Mouse (Mus musculus) gastrocnemius, postnatal 36 days (tissue): ENCODE results near the gene Ift43. TPM values are rescaled to one million over a fixed set of nuclear protein-coding genes. Genes with fewer than 3 reads are reported as not detected.

ENCODE experiments used
- DNase-seq, 2 experiments: peaks; one replicate each; pipeline ENCODE4 v3.0.0; 2022
- intact Hi-C: fragments of 180-260 bp; cut with DNase I; formaldehyde crosslinking; loops from one replicate; pipeline ENCODE4 v1.15.1; 2025
- total RNA-seq, 2 experiments: library from RNA; stranded (reverse); gene quantifications; 2 replicates each; pipeline ENCODE4 v1.2.3; 2021

The Ift43 gene
- total RNA-seq, 2 experiments from 2014 or later, result 7.8 to 9.0 TPM

- intact Hi-C loops, result no loop called here
Measured at GRCm38 (mm10) chr12:86162890-86163816, 80.8 kb downstream of the Ift43 start.

GRCm38 (mm10) chr12:86166244-86166643 is 83.9 kb downstream of the Ift43 start:
- DNase-seq, result no peak
- intact Hi-C loops, result no loop called here

More at GRCm38 (mm10) chr12:86162890-86163816, 80.8 kb downstream of the Ift43 start:
- no peak for DNase-seq

- DNase-seq, result peak; percentile 35 to 49
- intact Hi-C loops, result no loop called here
Measured at GRCm38 (mm10) chr12:86167075-86167474, 84.7 kb downstream of the Ift43 start.

GRCm38 (mm10) chr12:86168712-86169111 is 86.4 kb downstream of the Ift43 start:
- intact Hi-C loops, result no loop called here
- no peak for DNase-seq

GRCm38 (mm10) chr12:86169195-86169594 is 86.9 kb downstream of the Ift43 start:
- DNase-seq, result no peak
- intact Hi-C loops, result no loop called here

GRCm38 (mm10) chr12:86173314-86173713 is 91.0 kb downstream of the Ift43 start:
- no peak for DNase-seq
- intact Hi-C loops, result no loop called here

GRCm38 (mm10) chr12:86174369-86174768 is 92.0 kb downstream of the Ift43 start:
- intact Hi-C loops, result no loop called here

GRCm38 (mm10) chr12:86175476-86175942 is 93.2 kb downstream of the Ift43 start:
- DNase-seq, result no peak
- intact Hi-C loops, result no loop called here

More at GRCm38 (mm10) chr12:86174369-86174768, 92.0 kb downstream of the Ift43 start:
- no peak for DNase-seq

- intact Hi-C loops, result no loop called here
- no peak for DNase-seq
Measured at GRCm38 (mm10) chr12:86176675-86177339, 94.5 kb downstream of the Ift43 start.

- DNase-seq, result no peak
- intact Hi-C loops, result no loop called here
Measured at GRCm38 (mm10) chr12:86179266-86179665, 96.9 kb downstream of the Ift43 start.

GRCm38 (mm10) chr12:86181320-86181751 is 99.0 kb downstream of the Ift43 start:
- DNase-seq, result no peak
- intact Hi-C loops, result no loop called here

GRCm38 (mm10) chr12:86181879-86182278 is 99.5 kb downstream of the Ift43 start:
- intact Hi-C loops, result no loop called here
- no peak for DNase-seq

GRCm38 (mm10) chr12:86182414-86182813 is 100.1 kb downstream of the Ift43 start:
- no peak for DNase-seq
- intact Hi-C loops, result no loop called here

- intact Hi-C loops, result no loop called here
- DNase-seq, result no peak
Measured at GRCm38 (mm10) chr12:86188161-86188560, 105.8 kb downstream of the Ift43 start.

- intact Hi-C loops, result no loop called here
- DNase-seq, result no peak
Measured at GRCm38 (mm10) chr12:86189601-86190323, 107.4 kb downstream of the Ift43 start.

GRCm38 (mm10) chr12:86192036-86192449 is 109.7 kb downstream of the Ift43 start:
- no peak for DNase-seq
- intact Hi-C loops, result no loop called here

- intact Hi-C loops, result no loop called here
- DNase-seq, result no peak
Measured at GRCm38 (mm10) chr12:86196944-86197343, 114.6 kb downstream of the Ift43 start.

GRCm38 (mm10) chr12:86203443-86204057 is 121.2 kb downstream of the Ift43 start:
- intact Hi-C loops, result no loop called here
- DNase-seq, result no peak

GRCm38 (mm10) chr12:86211099-86211520 is 128.8 kb downstream of the Ift43 start:
- no peak for DNase-seq
- intact Hi-C loops, result no loop called here
